ENCODE assay signal across 9 mouse cellular contexts in genomic region chr16:10844319-10844670, GRCm38 (mm10). TPM values are rescaled to one million over a fixed set of nuclear protein-coding genes. Genes with fewer than 3 reads are reported as not detected.
DNase-seq lines count a peak whose midpoint lies in the region; ATAC-seq and TF ChIP-seq lines count a peak whose summit lies in the region.
"Had no signal": no experiment of that assay in that cellular context is flagged by ENCODE, and none has a peak within 500 bp of the region (broad histone marks: within the 10 kb centered on the region; RNA-seq: fewer than 3 reads in every experiment).

No protein-coding gene starts in this region.

- H3K27ac ChIP-seq in hindbrain, embryonic 13.5 days, result no peak overlapping the region
- H3K27ac ChIP-seq in hindbrain, embryonic 11.5 days (ENCODE audit: low read depth, low read length), result no peak overlapping the region
- peak overlapping the region; percentile 83 for H3K27ac ChIP-seq in embryonic facial prominence, embryonic 13.5 days
- peak overlapping the region; percentile 89 for H3K27ac ChIP-seq in limb, embryonic 15.5 days

- no peak for ATAC-seq in hindbrain, embryonic 13.5 days (ENCODE audit: low FRiP score)
- no peak for ATAC-seq in hindbrain, embryonic 11.5 days (ENCODE audit: low FRiP score)
- no peak for ATAC-seq in embryonic facial prominence, embryonic 13.5 days (ENCODE audit: insufficient number of reproducible peaks, insufficient read depth, low FRiP score, low TSS enrichment, low read depth)
- no peak for ATAC-seq in limb, embryonic 15.5 days (ENCODE audit: insufficient number of reproducible peaks, low FRiP score, low TSS enrichment, low read depth)

- no peak for DNase-seq in hindbrain, embryonic 11.5 days (ENCODE audit: low spot score)
- no peak for DNase-seq in frontal cortex, postnatal 36 days (ENCODE audit: low spot score in 2 of 2)
- no peak for DNase-seq in spleen, postnatal 14 days (ENCODE audit: low spot score in 2 of 2)
- no peak for DNase-seq in ovary, postnatal 10 days (ENCODE audit: low spot score)

- H3K27me3 ChIP-seq in hindbrain, embryonic 13.5 days, result no peaks in the 10 kb centered on the region
- H3K27me3 ChIP-seq in hindbrain, embryonic 11.5 days (ENCODE audit: control insufficient read depth, insufficient read depth, low read length), result no peaks in the 10 kb centered on the region
- no peaks in the 10 kb centered on the region for H3K27me3 ChIP-seq in E14TG2a.4 (ENCODE audit: insufficient read depth, low read length)
- H3K27me3 ChIP-seq in embryonic facial prominence, embryonic 13.5 days, result no peaks in the 10 kb centered on the region
- H3K27me3 ChIP-seq in limb, embryonic 15.5 days, result no peaks in the 10 kb centered on the region

- no peak for TF ChIP-seq CTCF in E14TG2a.4 (conservative IDR thresholded peaks at IDR 0.05; ENCODE audit: low read length)

- H3K36me3 ChIP-seq in hindbrain, embryonic 13.5 days, result no peaks in the 10 kb centered on the region
- H3K36me3 ChIP-seq in hindbrain, embryonic 11.5 days (ENCODE audit: control insufficient read depth, insufficient read depth, low read length), result no peaks in the 10 kb centered on the region
- H3K36me3 ChIP-seq in E14TG2a.4 (ENCODE audit: insufficient read depth, low read length), result peaks cover 12% of the 10 kb centered on the region
- no peaks in the 10 kb centered on the region for H3K36me3 ChIP-seq in embryonic facial prominence, embryonic 13.5 days
- H3K36me3 ChIP-seq in limb, embryonic 15.5 days, result no peaks in the 10 kb centered on the region

- no peak overlapping the region for H3K9ac ChIP-seq in hindbrain, embryonic 13.5 days
- no peak overlapping the region for H3K9ac ChIP-seq in hindbrain, embryonic 11.5 days (ENCODE audit: low read depth, low read length)
- no peak overlapping the region for H3K9ac ChIP-seq in embryonic facial prominence, embryonic 13.5 days
- no peak overlapping the region for H3K9ac ChIP-seq in limb, embryonic 15.5 days

- 79% methylated on average over 6 of the region's 6 CpGs for WGBS in hindbrain, embryonic 13.5 days
- WGBS in hindbrain, embryonic 11.5 days, result 78% methylated on average over 6 of the region's 6 CpGs
- 47% methylated on average over 6 of the region's 6 CpGs for WGBS in embryonic facial prominence, embryonic 13.5 days
- 32% methylated on average over 6 of the region's 6 CpGs for WGBS in limb, embryonic 15.5 days

- H3K4me3 ChIP-seq in hindbrain, embryonic 13.5 days, result no peak overlapping the region
- no peak overlapping the region for H3K4me3 ChIP-seq in hindbrain, embryonic 11.5 days (ENCODE audit: low read depth, low read length)
- H3K4me3 ChIP-seq in E14TG2a.4 (replicated peaks; ENCODE audit: low read length), result peak overlapping the region; percentile 63
- H3K4me3 ChIP-seq in embryonic facial prominence, embryonic 13.5 days, result 0 out of 2 replicates have a peak overlapping the region, but pooled peaks have one; percentile 21
- H3K4me3 ChIP-seq in limb, embryonic 15.5 days, result peak overlapping the region; percentile 21; the same call in 1 of the 2 replicates

- H3K9me3 ChIP-seq in hindbrain, embryonic 13.5 days, result no peaks in the 10 kb centered on the region
- no peaks in the 10 kb centered on the region for H3K9me3 ChIP-seq in hindbrain, embryonic 11.5 days (ENCODE audit: control insufficient read depth, low read length)
- no peaks in the 10 kb centered on the region for H3K9me3 ChIP-seq in E14TG2a.4 (ENCODE audit: low read length)
- H3K9me3 ChIP-seq in embryonic facial prominence, embryonic 13.5 days, result no peaks in the 10 kb centered on the region
- no peaks in the 10 kb centered on the region for H3K9me3 ChIP-seq in limb, embryonic 15.5 days
- H3K9me3 ChIP-seq: forebrain, embryonic 10.5 days had no signal

- H3K4me1 ChIP-seq in hindbrain, embryonic 13.5 days (replicated peaks), result peaks cover 14% of the 10 kb centered on the region
- peaks cover 5% of the 10 kb centered on the region; the same call in 1 of the 2 replicates for H3K4me1 ChIP-seq in hindbrain, embryonic 11.5 days (replicated peaks; ENCODE audit: control insufficient read depth, insufficient read depth, low read length)
- H3K4me1 ChIP-seq in E14TG2a.4 (replicated peaks; ENCODE audit: low read depth, low read length), result peaks cover 51% of the 10 kb centered on the region
- H3K4me1 ChIP-seq in embryonic facial prominence, embryonic 13.5 days, result peaks cover 52% of the 10 kb centered on the region
- H3K4me1 ChIP-seq in limb, embryonic 15.5 days, result peaks cover 56% of the 10 kb centered on the region

- H3K4me2 ChIP-seq in hindbrain, embryonic 13.5 days, result peak overlapping the region; percentile 46
- no peak overlapping the region for H3K4me2 ChIP-seq in hindbrain, embryonic 11.5 days (replicated peaks; ENCODE audit: low read depth, low read length)
- H3K4me2 ChIP-seq in embryonic facial prominence, embryonic 13.5 days, result peak overlapping the region; percentile 57
- H3K4me2 ChIP-seq in limb, embryonic 15.5 days, result peak overlapping the region; percentile 44

RNA-seq across cellular contexts. Expression of gene Rmi2, which starts 9.4 kb away (rescaled TPM):
- polyA plus RNA-seq in hindbrain, embryonic 13.5 days (2015; fragmentation: Nextera tagmentation; extraction: Ambion mirVana), result 0.39 and 0.54 TPM in 2 replicates
- polyA plus RNA-seq in hindbrain, embryonic 11.5 days (2014; fragmentation: Nextera tagmentation; extraction: Ambion mirVana), result 1.8 and 2.6 TPM in 2 replicates
- polyA plus RNA-seq in embryonic facial prominence, embryonic 13.5 days (2015; fragmentation: Nextera tagmentation; extraction: Ambion mirVana), result 3.5 and 3.9 TPM in 2 replicates
- 2.8 and 3.0 TPM in 2 replicates for polyA plus RNA-seq in limb, embryonic 15.5 days (2015; fragmentation: Nextera tagmentation; extraction: Ambion mirVana)

RNA-seq across cellular contexts. Expression of gene Gm11172, which starts 31.6 kb away (rescaled TPM):
- not detected in 2 replicates for polyA plus RNA-seq in hindbrain, embryonic 13.5 days (2015; fragmentation: Nextera tagmentation; extraction: Ambion mirVana)
- not detected in 2 replicates for polyA plus RNA-seq in hindbrain, embryonic 11.5 days (2014; fragmentation: Nextera tagmentation; extraction: Ambion mirVana)
- polyA plus RNA-seq in embryonic facial prominence, embryonic 13.5 days (2015; fragmentation: Nextera tagmentation; extraction: Ambion mirVana), result not detected in 2 replicates
- polyA plus RNA-seq in limb, embryonic 15.5 days (2015; fragmentation: Nextera tagmentation; extraction: Ambion mirVana), result not detected in 2 replicates
- polyA plus RNA-seq: forebrain, embryonic 10.5 days had no signal

RNA-seq across cellular contexts. Expression of gene Prm1, which starts 38.7 kb away (rescaled TPM):
- polyA plus RNA-seq in hindbrain, embryonic 13.5 days (2015; fragmentation: Nextera tagmentation; extraction: Ambion mirVana), result not detected in 2 replicates
- polyA plus RNA-seq in hindbrain, embryonic 11.5 days (2014; fragmentation: Nextera tagmentation; extraction: Ambion mirVana), result not detected in 2 replicates
- not detected in 2 replicates for polyA plus RNA-seq in embryonic facial prominence, embryonic 13.5 days (2015; fragmentation: Nextera tagmentation; extraction: Ambion mirVana)
- 0.50 TPM in 1 of 2 replicates, not detected in the other for polyA plus RNA-seq in limb, embryonic 15.5 days (2015; fragmentation: Nextera tagmentation; extraction: Ambion mirVana)
- polyA plus RNA-seq: forebrain, embryonic 10.5 days had no signal

RNA-seq across cellular contexts. Expression of gene Prm2, which starts 48.4 kb away (rescaled TPM):
- not detected in 2 replicates for polyA plus RNA-seq in hindbrain, embryonic 13.5 days (2015; fragmentation: Nextera tagmentation; extraction: Ambion mirVana)
- polyA plus RNA-seq in hindbrain, embryonic 11.5 days (2014; fragmentation: Nextera tagmentation; extraction: Ambion mirVana), result not detected in 2 replicates
- polyA plus RNA-seq in embryonic facial prominence, embryonic 13.5 days (2015; fragmentation: Nextera tagmentation; extraction: Ambion mirVana), result not detected in 2 replicates
- not detected in 2 replicates for polyA plus RNA-seq in limb, embryonic 15.5 days (2015; fragmentation: Nextera tagmentation; extraction: Ambion mirVana)
- polyA plus RNA-seq: forebrain, embryonic 10.5 days had no signal

RNA-seq across cellular contexts. Expression of gene Prm3, which starts 53.6 kb away (rescaled TPM):
- not detected in 2 replicates for polyA plus RNA-seq in hindbrain, embryonic 13.5 days (2015; fragmentation: Nextera tagmentation; extraction: Ambion mirVana)
- polyA plus RNA-seq in hindbrain, embryonic 11.5 days (2014; fragmentation: Nextera tagmentation; extraction: Ambion mirVana), result not detected in 2 replicates
- not detected in 2 replicates for polyA plus RNA-seq in embryonic facial prominence, embryonic 13.5 days (2015; fragmentation: Nextera tagmentation; extraction: Ambion mirVana)
- polyA plus RNA-seq in limb, embryonic 15.5 days (2015; fragmentation: Nextera tagmentation; extraction: Ambion mirVana), result not detected in 2 replicates
- polyA plus RNA-seq: forebrain, embryonic 10.5 days had no signal

Comparison
In these comparisons a context has a peak if more than half of its experiments do, and no peak if none do; other contexts are left out.
1. H3K27ac ChIP-seq: peak in embryonic facial prominence, embryonic 13.5 days (single experiment) and limb, embryonic 15.5 days (single experiment); none in hindbrain, embryonic 13.5 days (single experiment) and hindbrain, embryonic 11.5 days (single experiment).
2. H3K4me3 ChIP-seq: peak in E14TG2a.4 (single experiment), embryonic facial prominence, embryonic 13.5 days (single experiment) and limb, embryonic 15.5 days (single experiment); none in hindbrain, embryonic 13.5 days (single experiment) and hindbrain, embryonic 11.5 days (single experiment).